Mouse (Mus musculus) MEL (cell line): Measurements from ENCODE around the gene Xrcc3. TPM values are rescaled to one million over a fixed set of nuclear protein-coding genes. Genes with fewer than 3 reads are reported as not detected.

Source experiments
- DNase-seq: peaks from one replicate; pipeline ENCODE4 v3.0.0; 2011; ENCODE audit warnings: low read depth, low spot score
- H3K27ac ChIP-seq: 2 replicates; pipeline ENCODE4 v1.5.1; 2012; ENCODE audit warnings: low read depth, mild to moderate bottlenecking, control low read depth, low read length, moderate library complexity; ENCODE audit not compliant: control insufficient read depth
- H3K27me3 ChIP-seq, 2 experiments: fragments of 150-350 bp in 1 of 2; sonication (generic) in 1 of 2; 2 replicates each; pipeline ENCODE4 v1.6.1; 2012; ENCODE audit warnings: low read length in 2 of 2, mild to moderate bottlenecking in 2 of 2, improper control_type of control experiment in 1 of 2, moderate library complexity in 1 of 2; ENCODE audit not compliant: insufficient read depth in 2 of 2, control insufficient read depth in 1 of 2
- H3K36me3 ChIP-seq, 2 experiments: 2 replicates each; pipeline ENCODE4 v1.6.1; 2012 to 2014; ENCODE audit warnings: low read length in 2 of 2, improper control_type of control experiment in 1 of 2, inconsistent platforms in 1 of 2, mild to moderate bottlenecking in 1 of 2; ENCODE audit not compliant: insufficient read depth in 2 of 2, control insufficient read depth in 1 of 2
- H3K4me1 ChIP-seq, 2 experiments: fragments of 150-350 bp in 1 of 2; sonication (generic) in 1 of 2; 2 replicates each; pipeline ENCODE4 v1.6.1; 2012; ENCODE audit warnings: low read length in 2 of 2, improper control_type of control experiment in 1 of 2, mild to moderate bottlenecking in 1 of 2; ENCODE audit not compliant: insufficient read depth in 2 of 2, control insufficient read depth in 1 of 2
- H3K4me3 ChIP-seq, 2 experiments: fragments of 150-350 bp in 1 of 2; sonication (generic) in 1 of 2; 2 replicates each; pipeline ENCODE4 v1.5.1; 2012; ENCODE audit warnings: low read depth in 2 of 2, low read length in 2 of 2, mild to moderate bottlenecking in 2 of 2, moderate library complexity in 2 of 2, control low read depth in 1 of 2, improper control_type of control experiment in 1 of 2; ENCODE audit not compliant: control insufficient read depth in 1 of 2, insufficient read depth in 1 of 2
- H3K79me2 ChIP-seq: 2 replicates; pipeline ENCODE4 v1.6.1; 2012; ENCODE audit warnings: mild to moderate bottlenecking, low read length, moderate library complexity; ENCODE audit not compliant: control insufficient read depth, poor library complexity, insufficient read depth
- H3K9ac ChIP-seq: 2 replicates; pipeline ENCODE4 v1.6.1; 2012; ENCODE audit warnings: low read depth, mild to moderate bottlenecking, control low read depth, low read length, moderate library complexity; ENCODE audit not compliant: control insufficient read depth, poor library complexity, severe bottlenecking
- H3K9me3 ChIP-seq: fragments of 150-350 bp; sonication (generic); replicated peaks from 2 replicates; pipeline ENCODE4 v1.6.1; 2012; ENCODE audit warnings: mild to moderate bottlenecking, low read length, improper control_type of control experiment, moderate library complexity; ENCODE audit not compliant: insufficient read depth
- BHLHE40 ChIP-seq: IDR thresholded peaks from 2 replicates; pipeline ENCODE4 v1.6.1; 2012; ENCODE audit warnings: low read depth, mild to moderate bottlenecking, inconsistent platforms, low read length, improper control_type of control experiment, borderline replicate concordance
- CHD2 ChIP-seq: IDR thresholded peaks from 2 replicates; pipeline ENCODE4 v1.6.1; 2011; ENCODE audit warnings: low read length, improper control_type of control experiment
- E2F4 ChIP-seq: IDR thresholded peaks from 2 replicates; pipeline ENCODE4 v1.6.1; 2011; ENCODE audit warnings: low read depth, low read length, improper control_type of control experiment, borderline replicate concordance
- ELF1 ChIP-seq: IDR thresholded peaks from 2 replicates; pipeline ENCODE4 v1.6.1; 2014; ENCODE audit warnings: low read depth, mild to moderate bottlenecking, inconsistent platforms, low read length, improper control_type of control experiment, moderate library complexity
- EP300 ChIP-seq, 2 experiments: IDR thresholded peaks; 2 replicates each; pipeline ENCODE4 v1.6.1; 2011; ENCODE audit warnings: improper control_type of control experiment in 2 of 2, low read length in 2 of 2, low read depth in 1 of 2, mild to moderate bottlenecking in 1 of 2
- HCFC1 ChIP-seq: IDR thresholded peaks from 2 replicates; pipeline ENCODE4 v1.6.1; 2012; ENCODE audit warnings: low read depth, mild to moderate bottlenecking, inconsistent platforms, low read length, improper control_type of control experiment, moderate library complexity
- JUND ChIP-seq: IDR thresholded peaks from 2 replicates; pipeline ENCODE4 v1.6.1; 2011; ENCODE audit warnings: low read depth, mild to moderate bottlenecking, improper control_type of control experiment, low read length
- KAT2A ChIP-seq: conservative IDR thresholded peaks from 2 replicates; pipeline ENCODE4 v1.6.1; 2012; ENCODE audit warnings: low read depth, low read length, improper control_type of control experiment, inconsistent platforms
- MAFK ChIP-seq: IDR thresholded peaks from 2 replicates; pipeline ENCODE4 v1.6.1; 2011; ENCODE audit warnings: low read depth, mild to moderate bottlenecking, low read length, improper control_type of control experiment, borderline replicate concordance
- MEF2A ChIP-seq: IDR thresholded peaks from 2 replicates; pipeline ENCODE4 v1.6.1; 2014; ENCODE audit warnings: low read depth, mild to moderate bottlenecking, inconsistent platforms, low read length, improper control_type of control experiment; ENCODE audit not compliant: poor library complexity, insufficient replicate concordance, severe bottlenecking; ENCODE audit errors: extremely low read depth
- MYC ChIP-seq: IDR thresholded peaks from 2 replicates; pipeline ENCODE4 v1.6.1; 2011; ENCODE audit warnings: low read depth, mild to moderate bottlenecking, low read length, improper control_type of control experiment, moderate library complexity
- NRF1 ChIP-seq: IDR thresholded peaks from 2 replicates; pipeline ENCODE4 v1.6.1; 2014; ENCODE audit warnings: low read depth, mild to moderate bottlenecking, inconsistent platforms, low read length, improper control_type of control experiment, moderate library complexity; ENCODE audit not compliant: poor library complexity, insufficient read depth, severe bottlenecking
- SIN3A ChIP-seq: IDR thresholded peaks from 2 replicates; pipeline ENCODE4 v1.6.1; 2012; ENCODE audit warnings: low read length, improper control_type of control experiment, inconsistent platforms
- TCF12 ChIP-seq: IDR thresholded peaks from 2 replicates; pipeline ENCODE4 v1.6.1; 2014; ENCODE audit warnings: low read depth, mild to moderate bottlenecking, inconsistent platforms, low read length, improper control_type of control experiment, moderate library complexity
- ZKSCAN1 ChIP-seq: IDR thresholded peaks from 2 replicates; pipeline ENCODE4 v1.6.1; 2012; ENCODE audit warnings: low read depth, mild to moderate bottlenecking, inconsistent platforms, low read length, improper control_type of control experiment, moderate library complexity
- ZNF384 ChIP-seq: IDR thresholded peaks from 2 replicates; pipeline ENCODE4 v1.6.1; 2012; ENCODE audit warnings: low read depth, mild to moderate bottlenecking, inconsistent platforms, low read length, improper control_type of control experiment
- polyA plus RNA-seq, 2 experiments: library from polyadenylated mRNA; stranded (reverse) in 1 of 2; unstranded in 1 of 2; fragments of >175 nt in 1 of 2; fragments of >200 nt in 1 of 2; gene quantifications; 2 replicates each; pipeline versions ENCODE4 v1.2.1 to v1.2.4; 2012; ENCODE audit warnings: low replicate concordance in 2 of 2, low read depth in 1 of 2; ENCODE audit not compliant: insufficient read length in 2 of 2, insufficient read depth in 1 of 2, missing spikeins in 1 of 2
- total RNA-seq: library from RNA; depleted of rRNA; stranded (reverse); fragments of 300-350 nt; gene quantifications from 2 replicates; pipeline ENCODE4 v1.2.3, GENCODE M21; 2012

Gene Xrcc3
- total and polyA plus RNA-seq, 3 experiments = 9.0 to 18.8 TPM; not detected in 1

DNA sequence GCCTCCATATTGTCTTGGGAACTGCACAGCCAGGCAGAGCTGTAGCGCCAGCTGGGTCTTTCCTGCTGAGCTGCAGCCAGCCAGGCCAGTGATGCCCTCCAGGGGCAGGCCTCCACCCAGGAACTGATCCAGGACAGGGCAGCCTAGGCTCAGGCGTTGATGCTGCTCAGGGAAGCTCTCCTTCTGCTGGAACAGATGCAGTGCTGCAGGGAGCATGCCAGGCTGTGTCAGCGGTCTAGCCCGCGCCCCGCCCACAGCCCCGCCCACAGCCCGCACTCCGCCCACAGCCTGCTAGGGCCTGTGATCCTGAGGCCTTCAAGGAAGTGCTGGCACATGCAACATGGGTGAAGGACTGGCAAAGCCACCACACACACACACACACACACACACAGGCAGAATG, 3.9 kb downstream of the Xrcc3 start:
- no peaks in the 10 kb centered on the region for H3K36me3 ChIP-seq
- H3K79me2 ChIP-seq = peaks cover 7% of the 10 kb centered on the region
- no peak overlapping the region for H3K9ac ChIP-seq
- H3K27me3 ChIP-seq = no peaks in the 10 kb centered on the region
- TF ChIP-seq TCF12 = no peak
- TF ChIP-seq MYC = no peak
- TF ChIP-seq EP300 (IDR thresholded peaks at IDR 0.05; ENCODE audit: low read depth in 1 of 2, low read length in 2 of 2) = no peak
- no peak for TF ChIP-seq ZNF384
- no peak for TF ChIP-seq ELF1
- no peak for TF ChIP-seq E2F4
- 0 out of 4 replicates have a peak, but pooled peaks cover 0 to 8% of the 10 kb centered on the region in 2 experiments for H3K4me1 ChIP-seq
- no peak overlapping the region for H3K4me3 ChIP-seq
- no peaks in the 10 kb centered on the region for H3K9me3 ChIP-seq
- H3K27ac ChIP-seq = no peak overlapping the region
- DNase-seq = peak; percentile 72

DNA sequence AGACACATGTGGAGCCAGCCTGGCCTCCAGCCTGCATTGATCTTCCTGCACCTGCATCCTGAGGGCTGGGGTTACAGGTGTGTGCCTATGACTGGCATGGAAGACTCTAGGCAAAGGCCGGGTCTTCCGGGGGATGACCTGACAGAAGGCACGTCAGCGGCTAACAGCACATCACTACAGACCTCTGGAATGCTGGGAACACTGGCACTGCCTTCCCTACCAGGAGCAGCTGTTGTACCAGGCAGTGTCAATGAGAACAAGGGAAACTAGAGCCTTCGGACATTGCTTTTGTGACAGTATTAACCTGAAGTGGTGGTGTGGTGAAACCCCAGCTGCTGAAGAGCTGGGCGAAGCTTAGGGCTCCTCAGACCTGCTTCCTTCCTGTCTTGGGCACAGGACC, 4.9 kb downstream of the Xrcc3 start:
- 0 out of 4 replicates have a peak, but pooled peaks cover 0 to 8% of the 10 kb centered on the region in 2 experiments for H3K4me1 ChIP-seq
- no peaks in the 10 kb centered on the region for H3K9me3 ChIP-seq
- no peak for TF ChIP-seq CHD2
- TF ChIP-seq KAT2A = no peak
- TF ChIP-seq HCFC1 = no peak
- TF ChIP-seq NRF1 = no peak
- no peak for TF ChIP-seq ZKSCAN1
- no peak for TF ChIP-seq MAFK
- no peak for TF ChIP-seq BHLHE40
- no peak for TF ChIP-seq SIN3A
- TF ChIP-seq MEF2A = no peak
- TF ChIP-seq JUND = no peak
- no peaks in the 10 kb centered on the region for H3K27me3 ChIP-seq
- H3K4me3 ChIP-seq = no peak overlapping the region
- peaks cover 2% of the 10 kb centered on the region; the same call in 1 of the 2 replicates for H3K79me2 ChIP-seq
- H3K9ac ChIP-seq = no peak overlapping the region
- H3K27ac ChIP-seq = no peak overlapping the region
- H3K36me3 ChIP-seq = no peaks in the 10 kb centered on the region
- no peak for DNase-seq
